Mouse (Mus musculus) intestine, postnatal 0 days (tissue): Measurements from ENCODE around the gene Washc2. TPM values are rescaled to one million over a fixed set of nuclear protein-coding genes. Genes with fewer than 3 reads are reported as not detected.
A peak's percentile ranks its signal among the peaks of the same experiment; 100 is the strongest.

Experiments
- ATAC-seq: fragments of 200-750 bp; cut with Nextera tagmentation; 2 replicates; pipeline ENCODE4 v1.8.0; 2017; ENCODE audit warnings: mild to moderate bottlenecking, moderate TSS enrichment, moderate library complexity
- H3K27ac ChIP-seq: fragments of 300-500 bp; sonication (generic); 2 replicates; pipeline ENCODE4 v1.5.1; 2014; ENCODE audit warnings: mild to moderate bottlenecking, low read depth, low read length, moderate library complexity
- H3K27me3 ChIP-seq: fragments of 300-500 bp; sonication (generic); replicated peaks from 2 replicates; pipeline ENCODE4 v1.6.1; 2014; ENCODE audit warnings: low read length, mixed read lengths; ENCODE audit not compliant: control insufficient read depth, insufficient read depth
- H3K36me3 ChIP-seq: fragments of 300-500 bp; sonication (generic); 2 replicates; pipeline ENCODE4 v1.6.1; 2014; ENCODE audit warnings: mild to moderate bottlenecking, moderate library complexity; ENCODE audit not compliant: control insufficient read depth, insufficient read depth
- H3K4me1 ChIP-seq: fragments of 300-500 bp; sonication (generic); replicated peaks from 2 replicates; pipeline ENCODE4 v1.6.1; 2014; ENCODE audit warnings: antibody characterized with exemption, low read length, mixed read lengths; ENCODE audit not compliant: control insufficient read depth, insufficient read depth
- H3K4me2 ChIP-seq: fragments of 300-500 bp; sonication (generic); replicated peaks from 2 replicates; pipeline ENCODE4 v1.6.1; 2014; ENCODE audit warnings: low read depth, mild to moderate bottlenecking, moderate library complexity
- H3K4me3 ChIP-seq: fragments of 300-500 bp; sonication (generic); 2 replicates; pipeline ENCODE4 v1.5.1; 2014; ENCODE audit warnings: low read depth, low read length
- H3K9ac ChIP-seq: fragments of 300-500 bp; sonication (generic); 2 replicates; pipeline ENCODE4 v1.6.1; 2014; ENCODE audit warnings: mild to moderate bottlenecking, low read depth, low read length
- H3K9me3 ChIP-seq: fragments of 300-500 bp; sonication (generic); 2 replicates; pipeline ENCODE4 v1.6.1; 2016; ENCODE audit warnings: mixed run types; ENCODE audit not compliant: control insufficient read depth
- CTCF ChIP-seq: sonication (generic); IDR thresholded peaks from 2 replicates; pipeline ENCODE4 v1.5.1; 2016; ENCODE audit warnings: low read depth, mild to moderate bottlenecking, control low read depth, antibody characterized with exemption, moderate library complexity
- WGBS: fragments of 180-500 bp; shearing (Covaris S2); extraction: QIAGEN DNeasy Blood & Tissue Kit; methylation state at CpG from one replicate; pipeline ENCODE4 v1.1.7; 2014; 5-methylcytosine and 5-hydroxymethylcytosine counted together
- polyA plus RNA-seq: library from polyadenylated mRNA; unstranded; fragments of >200 nt; fragmentation: Nextera tagmentation; extraction: Ambion mirVana; gene quantifications from 2 replicates; pipeline ENCODE4 v1.2.1, GENCODE M21; 2015

Gene Washc2
- polyA plus RNA-seq, 1 experiment from 2014 or later = 37.3 TPM

DNA sequence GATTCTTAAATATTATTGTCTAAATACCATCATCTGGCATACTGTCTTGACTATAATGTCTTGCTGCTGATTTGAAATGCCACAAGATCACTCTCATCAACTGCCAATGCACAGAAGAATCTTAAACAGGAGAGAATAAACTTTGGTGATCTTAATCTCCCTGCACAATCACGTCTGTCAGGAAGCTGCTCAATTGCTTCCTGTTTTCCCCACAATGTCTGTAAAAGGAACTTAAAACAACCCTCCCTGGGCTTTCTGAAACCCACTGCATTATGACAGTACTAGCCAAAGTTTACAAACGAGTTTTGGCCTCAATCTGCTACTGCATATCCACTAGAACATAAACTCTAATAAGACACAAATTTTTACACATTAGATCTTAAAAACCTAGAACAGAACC, 21.4 kb upstream of the Washc2 start:
- 31% methylated on average over 2 of the region's 2 CpGs for WGBS

DNA sequence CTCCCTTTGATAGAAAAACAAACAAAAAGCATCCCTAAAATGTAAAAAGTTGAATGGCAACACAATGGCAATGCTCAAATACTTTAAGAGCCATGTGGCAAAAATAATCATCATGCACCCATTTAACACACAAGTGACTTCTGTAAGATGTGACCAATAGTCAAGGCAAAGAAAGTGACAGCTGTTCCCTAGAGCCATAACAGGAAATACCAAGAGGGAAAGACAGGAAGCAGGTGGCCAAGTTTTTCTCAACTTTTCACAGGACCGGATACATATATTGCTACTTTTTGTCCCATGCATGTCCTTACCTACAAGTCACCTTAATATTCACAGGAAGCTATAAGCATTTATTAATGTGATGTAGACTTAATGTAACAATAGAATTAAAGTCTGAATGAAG, 18.4 kb upstream of the Washc2 start:
- no peak overlapping the region for H3K4me2 ChIP-seq
- ATAC-seq = no peak
- H3K4me1 ChIP-seq = peaks cover 2% of the 10 kb centered on the region; the same call in 1 of the 2 replicates
- no peaks in the 10 kb centered on the region for H3K27me3 ChIP-seq
- 46% methylated on average over 1 of the region's 1 CpGs for WGBS
- H3K9ac ChIP-seq = no peak overlapping the region
- no peak for TF ChIP-seq CTCF
- H3K27ac ChIP-seq = no peak overlapping the region
- H3K9me3 ChIP-seq = no peaks in the 10 kb centered on the region
- no peak overlapping the region for H3K4me3 ChIP-seq
- peaks cover 5% of the 10 kb centered on the region; the same call in 1 of the 2 replicates for H3K36me3 ChIP-seq

More for the DNA sequence above, 21.4 kb upstream of the Washc2 start:
- H3K4me3 ChIP-seq = no peak overlapping the region
- no peak for TF ChIP-seq CTCF
- no peaks in the 10 kb centered on the region for H3K4me1 ChIP-seq
- H3K4me2 ChIP-seq = no peak overlapping the region
- peaks cover 5% of the 10 kb centered on the region; the same call in 1 of the 2 replicates for H3K36me3 ChIP-seq
- no peak overlapping the region for H3K27ac ChIP-seq
- H3K9ac ChIP-seq = no peak overlapping the region
- no peak for ATAC-seq
- no peaks in the 10 kb centered on the region for H3K27me3 ChIP-seq
- no peaks in the 10 kb centered on the region for H3K9me3 ChIP-seq

GRCm38 (mm10) chr6:116192809-116193311, 15.0 kb upstream of the Washc2 start:
- H3K27me3 ChIP-seq = no peaks in the 10 kb centered on the region
- TF ChIP-seq CTCF = no peak
- H3K27ac ChIP-seq = peak overlapping the region; percentile 83
- H3K9ac ChIP-seq = peak overlapping the region; percentile 92
- H3K4me3 ChIP-seq = peak overlapping the region; percentile 89
- no peaks in the 10 kb centered on the region for H3K9me3 ChIP-seq
- H3K36me3 ChIP-seq = no peaks in the 10 kb centered on the region
- ATAC-seq = peak; percentile 76
- H3K4me1 ChIP-seq = peaks cover 2% of the 10 kb centered on the region; the same call in 1 of the 2 replicates
- 0% methylated on average over 19 of the region's 51 CpGs for WGBS
- peak overlapping the region; percentile 91 for H3K4me2 ChIP-seq

DNA sequence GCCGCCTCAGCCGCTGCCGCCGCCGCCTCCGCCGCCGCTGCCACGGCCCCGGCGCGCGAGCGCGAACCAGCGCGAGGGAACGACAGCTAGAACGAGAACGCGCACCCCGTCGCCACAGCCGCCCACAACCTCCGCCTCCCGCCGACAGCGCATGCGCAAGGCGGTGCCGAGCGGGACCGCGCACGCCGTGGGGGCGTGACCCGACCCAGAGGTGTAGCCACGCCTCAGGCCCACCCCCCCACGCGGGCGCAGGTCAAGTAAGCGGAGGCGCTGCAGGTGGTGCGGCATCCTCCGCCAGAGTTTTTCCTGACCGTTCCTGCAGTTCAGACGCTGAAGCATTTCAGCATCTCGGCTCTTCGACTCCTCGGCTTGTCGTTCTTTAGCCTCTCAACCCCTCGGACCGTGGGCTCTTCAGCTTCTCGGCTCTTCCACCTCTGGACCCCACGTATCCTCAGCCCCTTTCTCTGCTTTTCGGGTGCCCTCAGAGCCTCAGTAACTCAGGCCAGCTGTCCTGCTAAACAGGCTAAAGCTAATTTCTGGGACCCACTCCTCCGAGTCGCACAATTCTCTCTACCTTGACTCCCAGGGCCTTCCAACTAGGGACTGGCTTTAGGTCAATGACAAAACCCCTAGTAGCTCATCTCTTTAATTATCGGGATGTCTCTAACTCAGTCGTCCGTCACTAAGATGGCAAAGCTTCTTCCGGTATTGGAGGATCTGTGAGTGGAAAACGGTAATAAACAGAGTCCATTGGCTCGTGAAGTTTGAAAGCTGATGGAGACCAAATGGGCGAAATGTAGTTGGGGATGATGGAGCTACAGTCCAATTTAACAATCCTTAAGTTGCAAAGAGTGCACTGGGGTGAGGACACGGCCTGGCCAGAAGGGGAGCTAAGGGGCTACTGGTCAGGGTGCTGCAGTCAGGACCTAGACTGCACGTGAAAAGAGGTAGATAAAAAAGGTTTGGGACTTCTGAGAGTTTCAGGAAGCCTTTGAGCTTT, 14.1 kb upstream of the Washc2 start, which contains the start of gene Tmcc1:
TSS of gene Tmcc1 (minus strand) at position 93 of the 1,000 bp plus-strand sequence.
- H3K36me3 ChIP-seq = no peaks in the 10 kb centered on the region
- peak within 1 kb of the TSS; percentile 92 for H3K9ac ChIP-seq
- peaks cover 2% of the 10 kb centered on the region; the same call in 1 of the 2 replicates for H3K4me1 ChIP-seq
- peak within 1 kb of the TSS; percentile 83 for H3K27ac ChIP-seq
- no peaks in the 10 kb centered on the region for H3K27me3 ChIP-seq
- 0 out of 2 replicates have a peak, but pooled peaks have one; percentile 33 for TF ChIP-seq CTCF
- peak within 1 kb of the TSS; percentile 91 for H3K4me2 ChIP-seq
- peak within 1 kb of the TSS; percentile 89 for H3K4me3 ChIP-seq
- ATAC-seq = peak; percentile 98
- H3K9me3 ChIP-seq = no peaks in the 10 kb centered on the region
- WGBS = under 1% methylated on average over 64 of the region's 68 CpGs

- no peaks in the 10 kb centered on the region for H3K27me3 ChIP-seq
- no peak overlapping the region for H3K27ac ChIP-seq
- 72% methylated on average over 8 of the region's 8 CpGs for WGBS
- ATAC-seq = no peak
- H3K9ac ChIP-seq = no peak overlapping the region
- H3K36me3 ChIP-seq = no peaks in the 10 kb centered on the region
- H3K9me3 ChIP-seq = no peaks in the 10 kb centered on the region
- H3K4me1 ChIP-seq = peaks cover 2% of the 10 kb centered on the region; the same call in 1 of the 2 replicates
- no peak overlapping the region for H3K4me3 ChIP-seq
- no peak for TF ChIP-seq CTCF
- no peak overlapping the region for H3K4me2 ChIP-seq
Observed at GRCm38 (mm10) chr6:116195811-116196210, 12.0 kb upstream of the Washc2 start.

- no peaks in the 10 kb centered on the region for H3K4me1 ChIP-seq
- ATAC-seq = no peak
- no peaks in the 10 kb centered on the region for H3K9me3 ChIP-seq
- H3K4me3 ChIP-seq = no peak overlapping the region
- WGBS = 30% methylated on average over 3 of the region's 3 CpGs
- H3K27me3 ChIP-seq = no peaks in the 10 kb centered on the region
- TF ChIP-seq CTCF = peak; percentile 73
- H3K9ac ChIP-seq = no peak overlapping the region
- H3K4me2 ChIP-seq = no peak overlapping the region
- no peak overlapping the region for H3K27ac ChIP-seq
- H3K36me3 ChIP-seq = no peaks in the 10 kb centered on the region
Observed at GRCm38 (mm10) chr6:116198173-116198572, 9.7 kb upstream of the Washc2 start.
